Mouse (Mus musculus) thymus, adult 18-20 months (tissue): ENCODE measurements around the gene Ibtk.
A peak's percentile ranks its signal among the peaks of the same experiment; 100 is the strongest.
"Not testable (repeated sequence)": the region's sequence is repeated elsewhere in the genome, so short reads cannot be mapped to it uniquely, and the experiment has no call there.

Source experiments
- DNase-seq, 2 experiments: peaks; one replicate each; pipeline ENCODE4 v3.0.0; 2022; ENCODE audit warnings: mixed read lengths in 2 of 2

Gene Ibtk

GRCm38 (mm10) chr9:85749142-85749921 is at the start of gene Ibtk:
Gene Ibtk, minus strand, starts transcription at chr9:85749334.
- DNase-seq, result peak; percentile 89 to 93

GRCm38 (mm10) chr9:85791521-85791920 is 42.4 kb upstream of the Ibtk start:
- DNase-seq, result not testable (repeated sequence)

- DNase-seq, result no peak
Observed at GRCm38 (mm10) chr9:85780249-85780648, 31.1 kb upstream of the Ibtk start.

- DNase-seq, result no peak
Observed at GRCm38 (mm10) chr9:85779458-85779857, 30.3 kb upstream of the Ibtk start.

- no peak for DNase-seq
Observed at GRCm38 (mm10) chr9:85777544-85777943, 28.4 kb upstream of the Ibtk start.

- DNase-seq, result no peak
Observed at GRCm38 (mm10) chr9:85772280-85772679, 23.1 kb upstream of the Ibtk start.

GRCm38 (mm10) chr9:85771454-85771853 is 22.3 kb upstream of the Ibtk start:
- no peak for DNase-seq

GRCm38 (mm10) chr9:85770369-85770768 is 21.2 kb upstream of the Ibtk start:
- DNase-seq, result no peak

GRCm38 (mm10) chr9:85769057-85769789 is 20.1 kb upstream of the Ibtk start:
- DNase-seq, result no peak

GRCm38 (mm10) chr9:85767255-85767654 is 18.1 kb upstream of the Ibtk start:
- no peak for DNase-seq

GRCm38 (mm10) chr9:85762476-85762875 is 13.3 kb upstream of the Ibtk start:
- no peak for DNase-seq

- DNase-seq, result no peak
Observed at GRCm38 (mm10) chr9:85750797-85751196, 1.7 kb upstream of the Ibtk start.

GRCm38 (mm10) chr9:85749922-85750509 is 882 bp upstream of the Ibtk start:
- DNase-seq, result no peak

GRCm38 (mm10) chr9:85748204-85749141 is 661 bp downstream of the Ibtk start:
- peak; percentile 55 to 64 for DNase-seq

GRCm38 (mm10) chr9:85745566-85745965 is 3.6 kb downstream of the Ibtk start:
- no peak for DNase-seq

GRCm38 (mm10) chr9:85743358-85743757 is 5.8 kb downstream of the Ibtk start:
- no peak for DNase-seq

GRCm38 (mm10) chr9:85742107-85742506 is 7.0 kb downstream of the Ibtk start:
- DNase-seq, result no peak

- DNase-seq, result no peak
Observed at GRCm38 (mm10) chr9:85739279-85739678, 9.9 kb downstream of the Ibtk start.

- DNase-seq, result no peak
Observed at GRCm38 (mm10) chr9:85734821-85735220, 14.3 kb downstream of the Ibtk start.

GRCm38 (mm10) chr9:85724078-85724477 is 25.1 kb downstream of the Ibtk start:
- DNase-seq, result no peak

- no peak for DNase-seq
Observed at GRCm38 (mm10) chr9:85717336-85717735, 31.8 kb downstream of the Ibtk start.

GRCm38 (mm10) chr9:85707302-85707701 is 41.8 kb downstream of the Ibtk start:
- DNase-seq, result no peak

GRCm38 (mm10) chr9:85701981-85702380 is 47.2 kb downstream of the Ibtk start:
- no peak for DNase-seq
